Mouse (Mus musculus) lung, postnatal 0 days (tissue): ENCODE measurements around the gene 4931428F04Rik. TPM values are rescaled to one million over a fixed set of nuclear protein-coding genes. Genes with fewer than 3 reads are reported as not detected.
A peak's percentile ranks its signal among the peaks of the same experiment; 100 is the strongest.

ENCODE experiments used
- ATAC-seq: fragments of 200-750 bp; cut with Nextera tagmentation; 2 replicates; pipeline ENCODE4 v1.8.0; 2017; ENCODE audit warnings: moderate library complexity
- DNase-seq: peaks from one replicate; pipeline ENCODE4 v3.0.0-alpha.2; 2016; ENCODE audit warnings: low spot score
- H3K27ac ChIP-seq: fragments of 300-500 bp; sonication (generic); 2 replicates; pipeline ENCODE4 v1.5.1; 2014; ENCODE audit warnings: antibody characterized with exemption, mild to moderate bottlenecking, low read length, mixed read lengths
- H3K27me3 ChIP-seq: fragments of 300-500 bp; sonication (generic); replicated peaks from 2 replicates; pipeline ENCODE4 v1.6.1; 2014; ENCODE audit warnings: low read length, mixed read lengths; ENCODE audit not compliant: insufficient read depth
- H3K36me3 ChIP-seq: fragments of 300-500 bp; sonication (generic); 2 replicates; pipeline ENCODE4 v1.6.1; 2014; ENCODE audit warnings: low read length, mixed read lengths; ENCODE audit not compliant: insufficient read depth
- H3K4me1 ChIP-seq: fragments of 300-500 bp; sonication (generic); 2 replicates; pipeline ENCODE4 v1.6.1; 2014; ENCODE audit warnings: antibody characterized with exemption, low read depth, low read length, mixed read lengths; ENCODE audit not compliant: insufficient read depth
- H3K4me2 ChIP-seq: fragments of 300-500 bp; sonication (generic); replicated peaks from 2 replicates; pipeline ENCODE4 v1.6.1; 2014; ENCODE audit warnings: low read depth, mild to moderate bottlenecking, low read length, moderate library complexity, mixed read lengths
- H3K4me3 ChIP-seq: fragments of 300-500 bp; sonication (generic); 2 replicates; pipeline ENCODE4 v1.5.1; 2014; ENCODE audit warnings: low read depth, low read length
- H3K9ac ChIP-seq: fragments of 300-500 bp; sonication (generic); replicated peaks from 2 replicates; pipeline ENCODE4 v1.6.1; 2014; ENCODE audit warnings: low read depth, mild to moderate bottlenecking
- H3K9me3 ChIP-seq: fragments of 300-500 bp; sonication (generic); 2 replicates; pipeline ENCODE4 v1.6.1; 2016; ENCODE audit warnings: low read length, mixed read lengths
- CTCF ChIP-seq: IDR thresholded peaks from 2 replicates; pipeline ENCODE4 v1.5.1; 2016; ENCODE audit warnings: antibody characterized with exemption, mild to moderate bottlenecking
- EP300 ChIP-seq: IDR thresholded peaks from 2 replicates; pipeline ENCODE4 v1.6.1; 2016; ENCODE audit warnings: antibody characterized with exemption, mild to moderate bottlenecking, control low read depth
- WGBS: fragments of 180-500 bp; shearing (Covaris S2); extraction: QIAGEN DNeasy Blood & Tissue Kit; methylation state at CpG from one replicate; pipeline ENCODE4 v1.1.7; 2014; 5-methylcytosine and 5-hydroxymethylcytosine counted together
- polyA plus RNA-seq: library from polyadenylated mRNA; unstranded; fragments of >200 nt; fragmentation: Nextera tagmentation; extraction: Ambion mirVana; gene quantifications from 2 replicates; pipeline ENCODE4 v1.2.1, GENCODE M21; 2015

The 4931428F04Rik gene
- polyA plus RNA-seq, 1 experiment from 2014 or later = 2.7 TPM

DNA sequence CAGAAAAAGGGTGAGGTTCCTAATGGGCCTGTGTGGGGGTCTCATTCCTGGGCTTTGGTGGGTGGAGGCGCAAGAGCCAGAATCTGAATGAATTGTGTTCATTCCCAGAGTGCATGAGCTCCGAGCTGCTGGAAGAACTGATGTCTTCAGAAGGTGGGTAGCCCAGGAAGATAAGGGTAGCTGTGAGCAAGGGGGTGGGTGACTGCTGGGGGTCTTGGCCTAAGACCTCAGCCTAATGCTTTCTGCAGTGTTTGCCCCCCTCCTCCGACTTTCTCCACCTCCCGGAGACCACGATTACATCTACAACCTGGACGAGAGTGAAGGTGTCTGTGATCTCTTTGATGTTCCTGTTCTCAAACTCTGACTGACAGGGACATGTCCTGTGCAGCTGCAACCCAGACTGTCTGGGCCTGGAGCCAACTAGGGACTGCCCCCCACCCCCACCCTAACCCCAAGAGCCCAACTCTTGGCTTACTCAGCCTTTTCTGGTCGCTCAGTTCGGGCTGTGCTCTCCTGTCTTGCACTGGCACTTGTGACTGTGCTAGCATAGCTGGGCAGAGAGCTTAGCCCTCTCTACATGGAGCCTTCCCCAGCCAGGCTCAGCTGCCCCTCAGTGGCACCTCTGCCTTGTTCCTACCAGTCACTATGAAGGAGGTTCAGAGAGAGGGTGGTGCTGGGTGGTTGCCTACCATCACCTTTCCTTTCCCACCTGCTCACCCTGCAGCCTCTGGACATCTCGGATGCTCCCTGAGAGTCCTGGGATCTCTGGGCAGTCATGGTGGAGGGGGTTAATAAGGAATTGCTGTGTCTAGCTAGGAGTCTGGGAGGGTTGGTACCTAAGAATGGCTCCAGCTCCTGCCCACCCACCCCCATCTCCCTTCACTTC, 14.9 kb upstream of the 4931428F04Rik start:
- peak; percentile 8 for ATAC-seq
- peak overlapping the region; percentile 71 for H3K27ac ChIP-seq
- TF ChIP-seq EP300 (no peak), CTCF (no peak)
- no peaks in the 10 kb centered on the region for H3K27me3 ChIP-seq
- no peak overlapping the region for H3K4me3 ChIP-seq
- peaks cover 38% of the 10 kb centered on the region for H3K36me3 ChIP-seq
- no peaks in the 10 kb centered on the region for H3K9me3 ChIP-seq
- H3K9ac ChIP-seq = no peak overlapping the region
- H3K4me2 ChIP-seq = no peak overlapping the region
- DNase-seq = peak; percentile 36
- H3K4me1 ChIP-seq = peaks cover 11% of the 10 kb centered on the region; the same call in 1 of the 2 replicates
- 42% methylated on average over 9 of the region's 9 CpGs for WGBS

DNA sequence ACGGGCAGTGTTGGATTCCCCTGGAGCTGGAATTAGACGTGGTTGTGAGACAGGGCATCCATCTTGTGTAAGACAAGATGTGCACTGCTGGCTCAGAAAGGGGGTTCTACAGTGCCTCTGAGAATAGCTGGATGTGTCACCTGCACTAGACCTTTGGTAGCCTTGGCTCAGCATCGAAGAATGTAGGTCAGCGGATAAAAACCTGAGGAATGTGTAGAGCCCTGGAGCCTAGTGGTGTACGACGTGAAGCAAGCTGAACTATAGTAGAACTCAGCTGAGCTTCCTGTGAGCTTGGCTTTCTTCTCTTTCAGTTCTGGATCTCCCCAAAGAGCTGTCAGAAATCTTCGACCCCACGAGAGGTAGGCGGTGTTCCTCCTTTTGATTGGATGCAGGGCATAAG, 14.2 kb upstream of the 4931428F04Rik start:
- H3K4me1 ChIP-seq = peaks cover 11% of the 10 kb centered on the region; the same call in 1 of the 2 replicates
- H3K9ac ChIP-seq = no peak overlapping the region
- WGBS = 59% methylated on average over 9 of the region's 9 CpGs
- peaks cover 34% of the 10 kb centered on the region for H3K36me3 ChIP-seq
- TF ChIP-seq CTCF (no peak), EP300 (peak; percentile 38; the same call in 1 of the 2 replicates)
- no peaks in the 10 kb centered on the region for H3K9me3 ChIP-seq
- H3K4me3 ChIP-seq = no peak overlapping the region
- H3K27me3 ChIP-seq = no peaks in the 10 kb centered on the region
- ATAC-seq (peak; percentile 28), DNase-seq (peak; percentile 51)
- no peak overlapping the region for H3K4me2 ChIP-seq
- peak overlapping the region; percentile 71 for H3K27ac ChIP-seq

DNA sequence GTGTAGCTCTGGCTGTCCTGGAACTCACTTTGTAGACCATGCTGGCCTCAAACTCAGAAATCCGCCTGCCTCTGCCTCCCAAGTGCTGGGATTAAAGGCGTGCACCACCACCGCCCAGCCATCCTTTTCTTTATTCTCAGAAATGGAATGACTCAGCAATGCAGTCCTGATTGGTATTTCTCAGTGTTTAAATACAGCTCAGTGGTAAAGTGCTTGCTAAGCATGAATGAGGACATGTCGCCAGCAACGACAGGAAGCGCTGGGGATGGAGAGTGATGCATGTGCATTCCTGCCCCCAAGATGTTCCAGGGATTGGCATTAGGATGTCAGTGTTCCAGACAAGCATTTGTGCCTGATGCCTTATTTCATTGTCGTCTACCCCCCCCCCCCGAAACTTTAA, 13.7 kb upstream of the 4931428F04Rik start:
- no peak for DNase-seq
- no peak for ATAC-seq
- H3K27ac ChIP-seq = no peak overlapping the region
- peaks cover 29% of the 10 kb centered on the region for H3K36me3 ChIP-seq
- no peak overlapping the region for H3K9ac ChIP-seq
- peaks cover 14% of the 10 kb centered on the region; the same call in 1 of the 2 replicates for H3K4me1 ChIP-seq
- H3K4me3 ChIP-seq = no peak overlapping the region
- H3K9me3 ChIP-seq = no peaks in the 10 kb centered on the region
- no peak for TF ChIP-seq CTCF
- TF ChIP-seq EP300 = no peak
- no peak overlapping the region for H3K4me2 ChIP-seq
- 61% methylated on average over 8 of the region's 8 CpGs for WGBS
- H3K27me3 ChIP-seq = no peaks in the 10 kb centered on the region

DNA sequence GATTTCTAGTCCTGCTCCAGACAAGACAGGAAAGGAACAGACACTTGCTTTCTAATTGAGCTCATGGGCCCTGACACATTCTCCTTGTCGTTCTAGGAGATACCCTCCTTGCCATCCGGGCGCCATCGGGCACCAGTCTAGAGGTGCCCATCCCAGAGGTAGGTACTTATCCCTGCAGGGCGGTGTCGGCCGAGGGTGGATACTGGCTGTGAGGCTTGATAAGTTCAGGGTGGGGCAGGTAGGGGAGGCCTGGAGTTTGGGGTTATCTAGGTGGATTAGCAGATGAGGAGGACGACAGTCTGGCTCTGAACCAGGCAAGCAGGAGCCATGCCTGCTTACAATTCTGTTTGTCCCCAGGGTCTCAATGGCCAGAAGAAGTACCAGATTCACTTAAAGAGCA, 10.3 kb upstream of the 4931428F04Rik start:
- H3K36me3 ChIP-seq = peaks cover 19% of the 10 kb centered on the region
- no peak for TF ChIP-seq EP300
- no peak for TF ChIP-seq CTCF
- 81% methylated on average over 8 of the region's 8 CpGs for WGBS
- peaks cover 19% of the 10 kb centered on the region; the same call in 1 of the 2 replicates for H3K4me1 ChIP-seq
- H3K4me3 ChIP-seq = no peak overlapping the region
- H3K9ac ChIP-seq = no peak overlapping the region
- H3K9me3 ChIP-seq = no peaks in the 10 kb centered on the region
- no peaks in the 10 kb centered on the region for H3K27me3 ChIP-seq
- H3K4me2 ChIP-seq = no peak overlapping the region
- DNase-seq = no peak
- ATAC-seq = no peak
- H3K27ac ChIP-seq = no peak overlapping the region

DNA sequence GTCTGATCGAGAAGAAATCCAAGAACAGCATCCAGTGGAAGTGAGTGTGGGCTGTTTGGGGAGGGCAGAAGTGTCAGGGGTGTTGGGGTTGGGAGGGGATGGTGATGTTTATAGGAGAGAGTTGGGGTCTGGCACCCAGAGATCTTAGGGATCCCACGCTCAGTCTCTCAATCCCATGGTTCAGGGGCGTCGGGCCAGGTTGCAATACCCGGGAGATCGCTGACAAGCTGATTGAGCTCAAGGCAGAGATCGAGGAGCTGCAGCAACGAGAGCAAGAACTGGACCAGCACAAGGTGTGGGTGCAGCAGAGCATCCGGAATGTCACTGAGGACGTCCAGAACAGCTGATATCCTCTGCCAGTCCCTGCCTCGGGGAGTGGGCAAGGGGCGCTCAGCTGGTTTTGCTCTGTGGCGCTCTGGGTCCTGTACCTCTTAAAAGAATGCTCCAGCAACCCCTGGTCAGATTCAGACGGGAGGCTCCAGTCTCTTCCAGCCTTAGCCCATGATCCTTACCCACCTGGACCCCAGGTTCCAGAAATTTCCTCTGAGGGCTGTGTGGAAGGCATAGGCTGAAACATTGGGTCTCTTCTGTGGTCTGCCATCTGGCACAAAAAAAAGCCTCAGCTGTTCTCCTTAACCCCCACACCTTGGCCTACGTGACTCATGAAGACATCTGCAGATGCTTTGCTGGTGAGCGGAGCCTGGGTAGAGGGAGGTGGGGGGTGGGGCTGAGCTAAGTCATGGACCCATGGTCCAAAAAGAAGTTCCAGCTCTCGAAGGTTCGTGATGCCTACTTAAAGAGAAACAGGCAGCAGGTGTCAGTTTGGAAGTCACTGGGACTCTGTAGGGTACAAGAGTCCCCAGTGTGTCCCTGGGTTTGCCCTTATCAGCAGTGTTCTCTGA, 8.9 kb upstream of the 4931428F04Rik start:
- H3K4me2 ChIP-seq = peak overlapping the region; percentile 81
- TF ChIP-seq CTCF (no peak), EP300 (no peak)
- H3K9me3 ChIP-seq = no peaks in the 10 kb centered on the region
- H3K27ac ChIP-seq = peak overlapping the region; percentile 85; the same call in 1 of the 2 replicates
- DNase-seq (no peak), ATAC-seq (no peak)
- peak overlapping the region; percentile 93 for H3K4me3 ChIP-seq
- peak overlapping the region; percentile 92 for H3K9ac ChIP-seq
- H3K27me3 ChIP-seq = no peaks in the 10 kb centered on the region
- H3K36me3 ChIP-seq = peaks cover 19% of the 10 kb centered on the region
- H3K4me1 ChIP-seq = peaks cover 9% of the 10 kb centered on the region; the same call in 1 of the 2 replicates
- 44% methylated on average over 18 of the region's 18 CpGs for WGBS
